Mouse (Mus musculus) cerebellum, adult 9-11 months (tissue): ENCODE results near the gene Inip.
"Not testable (repeated sequence)": the region's sequence is repeated elsewhere in the genome, so short reads cannot be mapped to it uniquely, and the experiment has no call there.

Source experiments
- DNase-seq: peaks from one replicate; pipeline ENCODE4 v3.0.0; 2022

Inip gene

DNA sequence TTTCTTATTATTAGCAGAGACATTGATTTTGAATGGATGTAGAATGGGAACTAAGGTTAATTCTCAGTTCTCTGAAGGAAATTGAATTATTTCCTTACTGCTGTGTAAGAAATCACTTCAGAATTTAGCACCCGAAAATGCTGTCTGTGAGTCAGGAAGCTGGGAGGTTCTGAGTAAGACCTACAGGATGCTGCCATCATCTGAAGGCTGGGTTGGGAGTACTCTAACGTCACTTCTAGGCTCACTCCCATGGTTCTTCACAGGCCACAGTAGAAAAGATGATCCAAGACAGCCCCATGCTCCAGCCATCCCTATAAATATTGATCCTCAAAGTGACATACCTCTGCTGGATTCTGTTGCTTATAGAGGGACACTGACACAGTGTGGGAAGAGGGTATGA, 6.1 kb upstream of the Inip start:
- peak; percentile 35 for DNase-seq

DNA sequence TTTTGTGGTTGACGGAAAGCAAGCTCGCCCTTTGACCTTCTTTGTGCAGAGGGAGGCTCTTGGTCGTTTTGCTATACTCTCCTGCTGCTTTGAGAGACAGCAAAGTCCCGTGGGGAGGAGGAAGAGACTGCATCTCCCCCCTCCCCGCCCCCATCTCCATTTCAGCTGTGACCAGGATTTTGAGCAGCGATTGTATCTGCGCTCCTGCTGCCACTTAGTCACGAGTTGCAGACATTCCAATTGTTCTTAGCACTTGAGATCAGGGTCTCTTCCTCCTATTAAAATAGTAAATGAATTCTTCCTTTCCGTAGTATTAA, 5.4 kb upstream of the Inip start:
- no peak for DNase-seq

GRCm38 (mm10) chr4:59805968-59806878, 4.8 kb upstream of the Inip start:
- DNase-seq, result peak; percentile 78

GRCm38 (mm10) chr4:59805181-59805967, 4.0 kb upstream of the Inip start, which contains the start of gene Snx30:
Gene Snx30 (plus strand): TSS chr4:59805840.
- DNase-seq, result peak; percentile 92

DNA sequence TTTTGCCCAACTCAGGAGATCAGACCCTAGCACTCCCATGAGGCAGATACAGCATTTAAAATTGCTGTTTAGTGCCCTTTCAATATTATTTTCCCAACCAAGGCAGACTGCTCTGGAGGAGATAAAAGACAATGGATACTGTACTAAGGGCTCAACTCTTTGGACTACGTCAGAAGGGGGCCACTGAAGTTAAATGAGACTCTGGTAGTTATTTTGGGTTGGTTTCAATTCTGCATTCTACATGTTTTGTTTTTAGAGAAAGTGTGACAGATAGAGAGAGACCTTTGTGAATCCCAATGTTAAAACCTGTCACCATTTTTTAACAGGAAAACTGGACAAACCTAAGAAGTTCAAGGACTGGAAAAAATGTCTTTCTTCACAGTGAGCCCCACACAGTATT, 3.4 kb upstream of the Inip start:
- DNase-seq, result no peak

DNA sequence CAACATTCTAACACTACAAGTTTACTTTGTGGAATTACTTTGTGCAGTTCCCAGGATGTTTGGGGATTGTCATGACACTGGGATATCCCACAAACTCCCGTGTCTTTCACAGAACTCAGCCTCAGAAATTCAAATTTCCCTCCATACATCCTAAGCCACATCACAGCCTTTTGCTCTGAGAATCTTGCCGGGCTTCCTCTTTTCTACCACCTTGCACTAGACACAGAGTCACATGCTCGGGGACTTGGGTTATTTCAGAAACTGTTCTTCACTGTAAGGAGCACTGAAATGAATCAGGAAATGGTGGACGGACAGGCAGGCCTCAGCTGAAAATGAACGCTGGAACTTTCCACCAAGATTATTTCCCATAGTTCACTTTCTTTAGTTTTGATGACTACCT, 2.0 kb upstream of the Inip start:
- DNase-seq, result no peak

DNA sequence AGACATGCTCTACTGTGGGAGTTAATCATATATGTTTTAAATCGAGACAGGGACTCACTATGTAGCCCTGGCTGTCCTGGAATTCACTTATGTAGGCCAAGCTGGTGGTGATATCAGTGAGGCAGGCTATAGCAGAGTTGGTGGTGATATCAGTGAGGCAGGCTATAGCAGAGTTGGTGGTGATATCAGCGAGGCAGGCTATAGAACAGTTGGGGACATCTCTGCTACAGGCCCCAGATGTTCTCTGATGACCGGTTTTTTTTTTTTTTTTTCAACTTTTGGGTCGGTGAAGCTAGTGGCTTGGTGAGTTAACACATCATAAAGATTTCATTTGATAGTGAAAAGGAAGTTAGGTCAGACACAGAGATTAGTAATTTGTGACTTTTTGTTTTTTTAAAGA, 1.4 kb upstream of the Inip start:
- DNase-seq, result no peak

DNA sequence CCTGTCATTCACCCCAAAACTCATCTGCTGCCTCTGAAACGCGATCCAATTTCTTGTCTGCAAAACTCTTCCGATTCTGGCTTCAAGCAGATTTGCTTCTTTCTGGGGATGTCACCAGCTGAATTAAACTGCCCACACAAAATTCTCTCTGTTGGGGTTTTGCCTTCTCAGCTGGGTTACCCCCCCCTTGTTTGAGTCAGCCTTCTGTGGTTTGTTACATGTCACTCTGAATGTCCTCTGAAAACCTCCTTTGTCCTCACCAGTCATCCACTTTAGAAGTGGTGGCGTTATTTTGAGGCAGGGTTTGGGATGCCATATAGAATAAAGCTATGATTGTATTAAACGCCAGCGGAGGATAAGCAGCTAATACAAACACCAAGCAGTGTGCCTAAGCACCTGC, 718 bp upstream of the Inip start:
- no peak for DNase-seq

DNA sequence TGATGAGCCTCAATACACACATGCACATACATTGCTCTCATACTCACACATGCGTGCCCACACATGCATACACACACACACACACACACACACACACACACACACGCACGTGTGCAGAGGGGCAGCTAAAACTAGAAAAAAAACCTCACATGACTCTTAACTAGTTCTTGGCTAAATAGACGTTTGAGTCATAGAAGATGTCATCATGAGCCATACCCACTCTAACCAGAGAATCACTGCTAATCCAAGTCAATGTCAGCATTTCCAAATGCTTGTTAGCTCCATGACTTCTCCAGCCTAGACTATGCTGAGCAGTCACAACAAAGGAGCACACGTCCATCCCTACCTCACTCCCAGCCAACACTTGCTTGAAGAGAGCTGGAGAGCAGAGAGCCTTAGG, 1.2 kb downstream of the Inip start:
- no peak for DNase-seq

- DNase-seq, result no peak
Measured at GRCm38 (mm10) chr4:59795788-59796455, 5.5 kb downstream of the Inip start.

DNA sequence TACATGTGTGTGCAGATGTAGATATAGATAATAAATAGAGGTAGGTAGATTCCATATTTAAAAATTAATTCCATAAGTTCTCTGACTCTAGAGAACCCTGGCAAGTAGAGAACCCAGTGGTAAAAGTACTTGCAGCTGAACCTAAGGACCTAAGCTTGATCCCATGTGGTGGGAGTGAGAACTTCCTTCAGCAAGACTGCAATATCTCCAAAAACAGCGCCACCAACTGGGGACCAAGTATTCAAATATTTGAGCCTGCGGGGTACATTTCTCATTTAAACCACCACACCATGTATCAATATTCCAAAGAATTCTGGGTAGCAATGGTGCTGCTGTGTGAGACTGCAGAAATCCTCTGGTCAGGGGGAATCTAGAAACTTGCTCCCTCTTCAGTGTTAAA, 7.3 kb downstream of the Inip start:
- DNase-seq, result no peak

GRCm38 (mm10) chr4:59793626-59794025, 7.8 kb downstream of the Inip start:
- not testable (repeated sequence) for DNase-seq

DNA sequence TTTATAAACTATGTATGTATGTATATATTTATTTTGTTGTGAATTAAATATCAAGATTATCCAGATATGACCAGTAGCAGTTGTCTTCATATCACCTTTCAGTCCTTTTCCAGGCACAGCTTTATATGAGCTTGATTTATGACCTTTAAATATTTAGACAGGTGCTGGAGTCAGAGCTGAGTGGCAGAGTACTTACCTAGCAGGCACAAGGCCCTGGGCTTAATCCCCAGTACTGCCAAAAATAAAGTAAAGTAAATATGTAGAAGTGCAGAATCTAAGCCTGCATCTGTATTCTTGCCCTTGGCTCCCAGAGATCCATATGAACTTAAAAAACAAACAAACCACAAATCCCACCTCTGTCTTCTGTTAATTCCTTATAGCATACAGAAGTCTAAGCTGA, 12.4 kb downstream of the Inip start:
- no peak for DNase-seq

DNA sequence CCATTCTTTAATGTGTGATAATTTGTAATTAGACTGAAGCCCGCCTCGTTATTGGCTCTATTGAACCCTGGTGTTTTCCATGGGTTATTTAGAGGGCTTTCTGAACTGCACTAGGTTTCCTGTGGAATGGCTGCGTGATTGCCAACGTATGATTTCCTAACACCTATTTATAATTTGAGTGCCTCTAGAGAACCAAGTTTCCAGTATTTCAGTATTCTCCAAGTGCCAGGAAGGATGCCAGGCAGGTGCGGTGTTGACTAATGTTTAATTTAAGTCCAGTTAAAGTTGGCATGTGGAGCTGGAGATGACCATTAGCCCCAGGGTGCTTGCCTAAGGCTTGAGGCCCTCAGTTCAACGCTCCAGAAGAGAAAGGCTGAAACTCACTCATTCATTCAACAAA, 14.3 kb downstream of the Inip start:
- peak; percentile 28 for DNase-seq

GRCm38 (mm10) chr4:59786661-59787060, 14.7 kb downstream of the Inip start:
- DNase-seq, result peak; percentile 67

DNA sequence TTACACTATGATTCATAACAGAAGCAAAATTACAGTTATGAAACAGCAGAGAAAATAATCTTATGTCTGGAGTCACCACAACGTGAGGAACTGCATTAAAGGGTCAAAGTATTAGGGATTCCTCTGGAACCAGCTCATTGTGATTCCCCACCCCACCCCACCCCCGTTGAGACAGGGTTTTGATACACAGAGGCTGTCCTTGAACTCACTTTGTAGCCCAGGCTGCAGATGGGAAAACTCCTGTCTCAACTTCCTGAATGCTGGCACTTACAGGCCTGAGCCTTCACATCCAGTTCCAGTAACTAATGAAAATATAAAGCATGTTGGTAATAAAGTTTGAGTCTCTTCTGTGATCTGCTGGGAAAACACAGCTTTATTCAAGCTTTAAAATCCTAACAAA, 16.0 kb downstream of the Inip start:
- DNase-seq, result no peak

- peak; percentile 97 for DNase-seq
Measured at GRCm38 (mm10) chr4:59783685-59784279, 17.6 kb downstream of the Inip start.

GRCm38 (mm10) chr4:59782853-59783684, 18.3 kb downstream of the Inip start:
- no peak for DNase-seq

GRCm38 (mm10) chr4:59780568-59780967, 20.8 kb downstream of the Inip start:
- no peak for DNase-seq

DNA sequence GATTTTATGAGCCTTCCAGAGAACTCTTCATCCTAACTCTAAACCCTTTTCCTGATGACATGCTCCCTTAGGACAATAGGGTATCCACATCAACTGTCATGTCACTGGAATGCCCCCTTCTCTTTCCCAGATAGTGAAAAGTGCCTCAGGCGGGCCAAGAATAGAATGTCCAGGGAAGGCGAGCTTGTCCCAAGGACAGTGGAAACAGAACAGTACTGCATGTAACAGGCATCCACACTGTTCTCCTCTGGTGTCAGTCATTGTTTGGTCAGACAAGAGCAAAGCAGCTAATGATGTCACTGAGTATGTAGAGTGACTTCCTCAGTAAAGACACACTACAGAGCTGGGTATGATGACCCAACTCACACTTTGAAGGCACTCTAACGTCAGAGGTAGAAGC, 23.6 kb downstream of the Inip start:
- DNase-seq, result no peak

DNA sequence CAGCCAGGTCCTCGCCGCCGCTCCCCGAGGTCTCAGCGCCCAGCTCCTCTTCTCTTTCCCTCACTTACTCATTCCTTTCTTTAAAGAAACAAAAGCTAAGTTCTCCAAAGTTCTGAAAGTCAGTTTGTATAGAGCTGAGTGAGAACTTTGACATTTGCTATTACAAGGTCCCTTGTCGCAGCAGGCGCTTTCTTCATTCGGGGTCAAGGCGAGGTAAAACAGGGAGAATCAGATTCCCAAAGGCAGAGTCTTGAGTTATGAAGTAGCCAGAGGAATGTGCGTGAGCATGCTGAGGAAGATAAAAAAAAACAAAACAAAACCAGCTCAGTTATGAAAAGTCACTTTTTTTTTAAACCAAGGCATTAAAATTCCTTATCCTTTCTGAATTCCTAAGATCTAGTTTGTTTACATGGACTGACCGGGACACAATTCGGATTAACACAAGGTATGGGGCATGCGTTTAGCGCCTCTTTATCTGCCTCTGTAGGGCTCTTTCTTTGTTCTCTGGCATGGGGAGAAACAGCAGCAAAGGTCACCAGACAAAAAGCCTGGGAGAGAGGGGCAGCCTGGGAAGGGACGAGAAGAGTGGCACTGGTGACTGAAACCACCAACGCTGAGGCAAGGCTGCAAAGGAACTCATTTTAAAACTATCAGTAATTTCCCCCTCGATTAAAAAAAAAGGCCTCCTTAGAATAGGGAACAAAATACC, 29.1 kb downstream of the Inip start:
- DNase-seq, result no peak

GRCm38 (mm10) chr4:59767717-59768116, 33.7 kb downstream of the Inip start:
- no peak for DNase-seq
